Mouse (Mus musculus): ENCODE measurements at regions not wholly inside any gene's neighbourhood (a gene's known extent, or its start where the extent isn't known, plus 50 kb on each side); places are given as distances from the start of the nearest gene placed in this dataset.

GRCm38 (mm10) chr11:79825881-79826280, 136.3 kb downstream of the Utp6 start:
- no peak for DNase-seq (ENCODE audit: low read depth, low spot score)

- DNase-seq (ENCODE audit: low read depth, low spot score), result no peak
Observed at GRCm38 (mm10) chr11:79823631-79824310, 138.4 kb downstream of the Utp6 start.

GRCm38 (mm10) chr11:79821986-79822385, 140.2 kb downstream of the Utp6 start:
- no peak for DNase-seq (ENCODE audit: low read depth, low spot score)

GRCm38 (mm10) chr11:79815156-79815555, 147.0 kb downstream of the Utp6 start:
- no peak for DNase-seq (ENCODE audit: low read depth, low spot score)

- DNase-seq (ENCODE audit: low read depth, low spot score), result peak; percentile 70
Observed at GRCm38 (mm10) chr11:79806911-79807466, 155.2 kb downstream of the Utp6 start.

- DNase-seq (ENCODE audit: low read depth, low spot score), result no peak
Observed at GRCm38 (mm10) chr11:79806417-79806816, 155.8 kb downstream of the Utp6 start.

- no peak for DNase-seq (ENCODE audit: low read depth, low spot score)
Observed at GRCm38 (mm10) chr11:79805981-79806415, 156.2 kb downstream of the Utp6 start.

GRCm38 (mm10) chr11:79803971-79804370, 158.2 kb downstream of the Utp6 start:
- no peak for DNase-seq (ENCODE audit: low read depth, low spot score)

- DNase-seq (ENCODE audit: low read depth, low spot score), result no peak
Observed at GRCm38 (mm10) chr11:79803006-79803405, 159.2 kb downstream of the Utp6 start.

- no peak for DNase-seq (ENCODE audit: low read depth, low spot score)
Observed at GRCm38 (mm10) chr11:79802566-79802965, 159.6 kb downstream of the Utp6 start.

- DNase-seq (ENCODE audit: low read depth, low spot score), result no peak
Observed at GRCm38 (mm10) chr11:79800256-79800655, 161.9 kb downstream of the Utp6 start.

GRCm38 (mm10) chr11:79788251-79788741, 173.9 kb downstream of the Utp6 start:
- no peak for DNase-seq (ENCODE audit: low read depth, low spot score)

GRCm38 (mm10) chr11:79787766-79788165, 174.4 kb downstream of the Utp6 start:
- no peak for DNase-seq (ENCODE audit: low read depth, low spot score)

GRCm38 (mm10) chr11:79784071-79784470, 178.1 kb downstream of the Utp6 start:
- DNase-seq (ENCODE audit: low read depth, low spot score), result no peak

- no peak for DNase-seq (ENCODE audit: low read depth, low spot score)
Observed at GRCm38 (mm10) chr11:79781966-79782365, 180.2 kb downstream of the Utp6 start.

- DNase-seq (ENCODE audit: low read depth, low spot score), result no peak
Observed at GRCm38 (mm10) chr11:79779756-79780155, 182.4 kb downstream of the Utp6 start.

- no peak for DNase-seq (ENCODE audit: low read depth, low spot score)
Observed at GRCm38 (mm10) chr11:79778522-79778921, 183.7 kb downstream of the Utp6 start.

GRCm38 (mm10) chr11:79777988-79778387, 184.2 kb downstream of the Utp6 start:
- DNase-seq (ENCODE audit: low read depth, low spot score), result no peak

- no peak for DNase-seq (ENCODE audit: low read depth, low spot score)
Observed at GRCm38 (mm10) chr11:79776577-79776976, 185.6 kb downstream of the Rab11fip4 start.

- no peak for DNase-seq (ENCODE audit: low read depth, low spot score)
Observed at GRCm38 (mm10) chr11:79773755-79774154, 182.7 kb downstream of the Rab11fip4 start.

GRCm38 (mm10) chr11:79771431-79771830, 180.4 kb downstream of the Rab11fip4 start:
- no peak for DNase-seq (ENCODE audit: low read depth, low spot score)

- DNase-seq (ENCODE audit: low read depth, low spot score), result no peak
Observed at GRCm38 (mm10) chr11:79767111-79767510, 176.1 kb downstream of the Rab11fip4 start.

- DNase-seq (ENCODE audit: low read depth, low spot score), result no peak
Observed at GRCm38 (mm10) chr11:79766036-79766435, 175.0 kb downstream of the Rab11fip4 start.

All from CD4-positive, CD25-positive, alpha-beta regulatory T cell, adult 2 months (primary cell).